Mouse (Mus musculus) gastrocnemius, adult 8-10 months (tissue): Measurements from ENCODE around the gene Gm17509. TPM values are rescaled to one million over a fixed set of nuclear protein-coding genes. Genes with fewer than 3 reads are reported as not detected.

Experiments used
- DNase-seq, 2 experiments: peaks; one replicate each; pipeline ENCODE4 v3.0.0; 2022; ENCODE audit warnings: low spot score in 2 of 2
- total RNA-seq, 4 experiments: library from RNA; stranded (reverse); gene quantifications; 2 replicates each; pipeline ENCODE4 v1.2.4; 2022

Gene Gm17509
- not detected for total RNA-seq

DNA sequence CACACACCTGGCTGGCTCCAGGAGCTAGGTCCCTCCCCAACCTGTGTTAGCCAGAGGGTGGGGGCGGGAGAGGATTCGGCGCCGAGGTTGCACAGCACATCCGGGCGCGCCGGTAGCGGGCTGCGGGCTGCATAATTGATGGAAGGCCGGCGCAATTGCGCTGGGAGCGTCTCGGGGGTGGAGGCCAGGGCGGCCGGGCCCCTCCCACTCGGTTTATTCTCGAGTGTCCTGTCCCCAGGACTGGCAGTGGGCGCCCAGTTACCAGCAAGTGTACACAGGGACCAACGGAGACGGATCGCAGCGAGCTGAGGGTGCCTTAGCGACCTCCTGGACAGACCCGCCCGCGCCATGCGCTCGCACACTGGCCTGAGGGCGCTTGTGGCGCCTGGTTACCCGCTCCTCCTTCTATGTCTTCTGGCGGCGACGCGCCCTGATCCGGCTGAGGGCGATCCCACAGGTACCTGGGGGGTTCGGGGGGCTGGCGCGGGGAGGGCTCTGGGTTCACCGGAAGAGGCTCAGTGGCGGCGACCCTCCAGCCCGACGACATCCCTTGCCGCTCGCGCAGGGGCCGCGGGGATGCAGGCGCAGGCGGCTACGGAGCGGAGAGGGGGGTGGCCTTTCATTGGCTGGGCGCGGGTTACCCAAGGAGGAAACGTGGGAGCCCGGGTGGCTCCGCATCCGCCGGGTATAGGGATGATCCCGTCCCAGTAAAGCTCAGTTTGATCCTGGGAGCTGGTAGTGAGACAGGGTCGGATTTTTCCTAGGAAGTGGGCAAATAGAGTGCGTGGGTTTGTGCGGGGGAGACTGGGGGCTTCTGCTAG is at the start of gene Gm17509:
Gene Gm17509, minus strand, starts transcription at position 575 of the 821 bp plus-strand sequence.
- DNase-seq: no peak

GRCm38 (mm10) chr13:117267963-117268362 is 47.1 kb upstream of the Gm17509 start:
- no peak for DNase-seq

GRCm38 (mm10) chr13:117266156-117266555 is 45.3 kb upstream of the Gm17509 start:
- no peak for DNase-seq

GRCm38 (mm10) chr13:117260704-117261103 is 39.8 kb upstream of the Gm17509 start:
- no peak for DNase-seq

- DNase-seq: no peak
These were observed 21.7 kb upstream of the Gm17509 start for GRCm38 (mm10) chr13:117242621-117243020.

GRCm38 (mm10) chr13:117242063-117242462 is 21.2 kb upstream of the Gm17509 start:
- no peak for DNase-seq

GRCm38 (mm10) chr13:117237111-117237510 is 16.2 kb upstream of the Gm17509 start:
- DNase-seq: no peak

DNA sequence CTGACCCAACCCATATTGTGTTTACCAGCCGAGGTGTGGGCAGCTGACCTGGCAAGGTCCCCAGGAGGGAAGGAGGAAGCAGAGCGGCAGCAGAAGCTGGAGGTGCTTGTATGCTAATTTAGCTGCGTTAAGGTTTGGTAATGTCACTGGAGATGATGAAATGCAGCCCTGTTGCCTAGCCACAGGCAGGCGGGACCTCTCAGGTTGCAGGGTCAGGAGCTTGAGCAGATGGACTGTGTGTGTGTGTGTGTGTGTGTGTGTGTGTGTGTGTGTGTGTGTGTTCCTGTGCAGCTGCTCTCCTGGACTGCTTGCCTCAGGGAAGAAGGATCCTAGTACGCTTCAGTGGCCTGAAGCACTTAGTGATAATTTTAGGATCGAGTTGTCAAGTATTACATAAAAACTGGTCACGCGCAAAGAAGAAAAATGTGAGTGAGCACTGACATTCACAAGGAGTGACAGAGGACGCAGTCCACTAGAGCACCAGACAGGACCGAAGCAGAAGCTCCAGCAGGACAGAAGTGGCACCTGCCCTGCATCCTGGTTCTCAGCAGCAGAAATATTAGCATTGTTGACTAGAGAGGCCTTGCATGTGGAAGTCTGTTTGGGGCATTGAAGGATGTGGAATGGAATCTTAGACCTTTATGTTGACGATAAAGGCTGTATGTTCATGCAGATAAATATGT is 14.8 kb upstream of the Gm17509 start:
- DNase-seq: peak; percentile 57 to 74

DNA sequence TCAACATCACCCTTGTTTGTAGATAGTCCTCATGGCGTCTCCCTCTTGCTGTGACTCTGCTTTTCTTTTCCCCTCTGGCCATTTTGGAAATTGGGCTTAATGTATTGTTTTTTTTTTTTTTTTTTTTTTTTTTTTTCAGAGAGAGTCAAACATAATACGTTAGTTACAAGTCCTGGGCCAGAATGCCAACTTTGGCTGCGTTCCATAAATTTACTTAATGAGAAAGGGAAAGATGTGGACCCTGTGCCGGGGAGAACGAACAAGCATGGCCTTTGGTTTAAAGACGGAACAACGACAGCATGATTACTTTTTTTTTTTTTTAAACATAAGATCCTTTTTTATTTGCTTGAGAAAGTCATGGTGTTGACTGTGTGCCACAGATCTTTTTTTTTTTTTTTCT is 13.6 kb upstream of the Gm17509 start:
- no peak for DNase-seq

GRCm38 (mm10) chr13:117233808-117234207 is 12.9 kb upstream of the Gm17509 start:
- DNase-seq: no peak

DNA sequence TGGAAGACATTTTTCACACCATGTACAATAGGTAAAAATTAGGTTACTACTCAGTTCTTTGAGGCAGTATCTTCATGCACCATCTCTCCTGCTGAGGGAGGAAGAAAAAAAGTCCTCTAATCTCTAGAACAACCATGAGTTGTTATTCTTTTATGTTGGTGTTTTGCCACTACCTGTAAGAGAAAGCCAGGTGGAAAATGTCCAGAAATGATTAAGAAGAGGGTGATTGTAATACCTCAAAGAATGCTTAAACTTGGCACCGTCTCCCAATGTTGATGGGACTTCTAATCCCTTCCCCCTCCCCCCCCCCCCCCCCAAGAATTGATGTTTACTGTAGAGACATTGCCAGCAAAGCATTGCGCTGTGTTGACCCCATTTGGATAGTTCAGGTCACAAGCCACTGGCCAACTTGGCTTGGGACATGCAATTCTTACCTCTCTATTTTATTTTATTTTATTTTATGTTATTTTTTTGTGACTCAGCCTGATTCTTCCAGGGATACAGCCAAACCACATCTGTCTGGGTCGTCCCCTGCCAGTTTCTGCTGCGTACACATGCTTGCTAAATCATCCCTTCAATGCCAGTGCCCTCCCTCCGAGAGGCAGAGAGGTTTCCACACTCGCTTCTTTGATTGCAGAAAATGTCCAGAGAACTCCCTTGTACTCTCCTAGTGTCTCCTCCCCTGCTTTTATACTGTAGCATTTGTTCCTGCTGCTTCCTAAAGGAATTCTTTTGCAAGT is 9.7 kb upstream of the Gm17509 start:
- no peak for DNase-seq

DNA sequence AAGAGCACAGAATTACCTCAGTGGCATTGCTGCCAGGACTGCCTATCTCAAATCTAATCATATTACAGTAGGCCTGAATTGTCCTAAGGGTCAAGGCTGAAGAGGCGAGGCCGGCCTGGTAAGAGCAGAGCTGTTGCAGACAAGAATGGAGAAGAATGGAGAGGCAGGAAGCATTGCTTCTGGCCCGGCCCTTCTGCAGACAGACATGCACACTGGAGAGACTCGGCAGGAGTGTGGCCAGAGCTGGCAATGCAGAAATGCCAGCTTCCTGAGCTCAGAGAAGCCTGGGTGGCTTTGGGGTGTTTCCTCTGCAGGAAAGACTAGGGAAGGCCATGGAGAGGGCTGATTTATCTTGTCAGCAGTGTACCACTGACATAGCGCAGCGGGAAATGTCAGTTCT is 4.7 kb upstream of the Gm17509 start:
- DNase-seq: no peak

GRCm38 (mm10) chr13:117224901-117225300 is 4.0 kb upstream of the Gm17509 start:
- DNase-seq: no peak

GRCm38 (mm10) chr13:117223125-117223524 is 2.2 kb upstream of the Gm17509 start:
- no peak for DNase-seq

DNA sequence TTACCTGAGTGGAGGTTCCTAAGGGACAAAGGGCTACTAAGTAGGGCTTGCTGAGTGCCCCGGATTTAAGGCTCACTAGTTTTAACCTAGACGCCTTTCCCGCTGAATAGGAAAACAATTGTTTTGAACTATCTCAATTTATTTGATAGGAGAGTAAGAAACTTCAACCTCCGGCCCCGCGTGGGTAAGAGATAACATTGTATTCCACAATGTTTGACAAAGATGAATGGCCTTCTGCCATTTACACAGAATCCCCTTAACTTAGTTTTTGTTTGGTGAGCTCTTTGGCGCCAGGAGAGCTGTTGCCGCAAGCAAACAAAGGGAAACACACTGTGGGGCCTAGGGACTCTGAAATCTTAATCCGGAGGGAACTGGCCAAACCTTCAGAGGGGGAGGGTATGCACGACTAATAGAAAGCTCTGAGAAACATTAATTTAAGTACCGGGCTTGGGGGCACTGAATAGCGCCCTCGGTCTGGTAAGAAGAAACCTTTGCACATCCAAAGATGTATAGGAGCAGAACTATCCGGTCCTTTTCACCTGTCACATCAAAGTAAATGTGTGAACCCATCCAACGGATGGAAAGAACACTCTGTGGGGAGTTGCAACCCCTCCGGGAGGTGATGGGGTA is 889 bp downstream of the Gm17509 start:
- no peak for DNase-seq

DNA sequence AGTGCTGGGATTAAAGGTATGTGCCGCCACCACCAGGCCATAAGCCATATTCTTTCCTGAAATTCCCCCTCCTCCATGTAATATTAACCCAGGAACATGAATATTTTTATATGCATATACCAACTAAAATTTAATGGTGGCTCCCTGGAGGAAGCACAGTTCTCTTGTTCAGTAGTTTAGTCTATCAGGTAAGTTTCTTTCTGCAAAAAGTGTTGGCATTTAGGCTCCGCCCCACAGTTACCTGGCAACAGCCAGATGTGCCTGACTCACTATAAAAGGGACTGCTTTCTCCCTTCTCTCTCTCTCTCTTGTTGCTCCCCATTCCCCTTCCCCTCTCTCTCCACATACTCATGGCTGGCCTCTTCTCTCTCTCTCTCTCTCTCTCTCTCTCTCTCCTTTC is 2.8 kb downstream of the Gm17509 start:
- DNase-seq: no peak

DNA sequence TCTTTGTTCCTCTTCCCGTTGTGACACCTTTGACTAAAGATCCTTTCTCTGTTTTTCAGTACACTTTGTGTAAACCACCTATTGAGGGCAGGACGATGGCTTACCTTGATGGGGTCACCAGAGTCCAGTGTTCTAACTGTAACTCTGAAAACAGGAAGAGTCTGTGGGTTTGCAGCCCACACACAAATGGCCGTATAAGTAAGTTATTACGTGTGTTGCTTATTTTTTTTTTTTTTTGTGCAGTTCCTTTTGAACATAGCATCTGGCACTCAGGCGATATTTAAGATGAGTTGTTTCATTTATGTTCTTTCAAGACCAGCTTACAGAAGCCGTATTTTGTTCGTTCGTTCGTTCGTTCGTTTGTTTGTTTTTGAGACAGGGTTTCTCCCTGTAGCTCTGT is 3.3 kb downstream of the Gm17509 start:
- DNase-seq: no peak

DNA sequence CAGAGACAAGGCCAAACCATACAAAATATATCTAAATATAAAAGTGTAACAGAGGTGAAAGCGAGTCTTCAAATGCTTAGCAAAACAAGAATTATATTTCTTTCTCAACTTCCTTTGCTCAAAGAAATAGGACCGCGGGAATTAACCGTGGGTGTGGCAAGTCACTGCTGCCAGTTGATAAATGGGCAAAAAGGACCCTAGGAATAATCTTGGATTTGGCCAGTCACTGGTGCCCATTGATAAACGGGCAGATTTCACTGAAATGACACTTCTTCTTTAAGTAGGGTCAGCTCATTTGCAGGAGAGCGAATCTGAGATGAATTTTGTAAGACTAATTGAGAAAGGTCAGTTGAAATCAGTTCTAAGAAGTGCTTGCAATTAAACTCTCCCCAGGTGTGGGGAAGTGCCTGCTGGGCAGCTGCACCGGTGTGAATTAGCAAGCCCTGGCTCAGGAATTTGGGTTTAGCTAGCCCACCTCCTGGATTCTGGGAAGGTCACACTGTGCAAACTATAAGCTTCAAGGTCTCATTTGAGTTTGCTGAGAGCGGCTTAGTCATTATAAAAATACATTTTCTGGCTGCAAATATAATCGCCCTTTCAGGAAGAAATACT is 4.0 kb downstream of the Gm17509 start:
- no peak for DNase-seq

GRCm38 (mm10) chr13:117216126-117216525 is 4.7 kb downstream of the Gm17509 start:
- DNase-seq: no peak

DNA sequence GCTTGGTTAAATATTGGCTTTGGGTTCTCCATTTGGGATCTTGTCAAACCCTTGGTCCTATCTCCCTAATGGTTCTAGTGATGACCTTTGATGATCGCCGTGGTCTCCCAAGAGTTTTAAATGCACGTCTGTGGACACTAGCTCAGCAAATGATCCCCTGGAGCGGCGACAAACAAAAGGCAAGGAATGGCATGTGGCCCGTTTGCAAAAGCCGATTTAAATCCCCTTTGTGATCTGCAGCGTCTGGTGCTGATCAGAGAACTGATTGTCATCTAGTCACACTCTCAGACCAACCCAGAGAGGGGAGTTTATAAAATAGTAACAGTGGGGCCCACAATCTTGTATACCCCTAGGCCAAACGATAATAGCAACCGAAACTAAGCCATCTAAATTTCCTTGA is 5.4 kb downstream of the Gm17509 start:
- no peak for DNase-seq

DNA sequence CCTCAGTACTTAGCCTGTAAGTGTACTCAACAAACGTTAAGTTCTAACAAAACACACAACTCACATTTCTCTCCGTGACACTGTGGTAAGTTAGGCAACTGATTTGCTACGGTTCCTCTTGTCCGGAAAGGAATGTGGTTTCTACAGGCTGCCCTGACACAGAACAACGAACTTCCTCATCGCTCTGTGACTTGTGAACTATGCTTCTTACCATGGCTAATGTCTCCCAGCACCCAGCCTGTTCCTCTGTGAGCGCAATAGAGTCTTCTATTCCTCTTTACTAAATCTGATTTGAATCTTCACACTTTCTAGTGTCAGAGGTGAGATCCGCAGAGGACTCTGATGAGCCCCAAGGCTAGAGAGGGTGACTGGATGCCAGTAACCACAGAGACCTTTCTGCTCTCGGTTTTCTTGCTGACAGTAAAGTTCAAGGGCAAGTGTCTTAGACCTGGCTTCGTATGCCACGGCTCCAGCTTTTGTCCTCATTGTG is 9.4 kb downstream of the Gm17509 start:
- no peak for DNase-seq
